ENCODE assay signal across 15 mouse cellular contexts in genomic region chr9:85342892-85343785, GRCm38 (mm10). TPM values are rescaled to one million over a fixed set of nuclear protein-coding genes. Genes with fewer than 3 reads are reported as not detected.
DNase-seq lines count a peak whose midpoint lies in the region; ATAC-seq lines count a peak whose summit lies in the region.
"Had no signal": no experiment of that assay in that cellular context is flagged by ENCODE, and none has a peak within 500 bp of the region (broad histone marks: within the 10 kb centered on the region; RNA-seq: fewer than 3 reads in every experiment).

No protein-coding gene starts in this region.

- no peak overlapping the region for H3K4me2 ChIP-seq in midbrain, embryonic 16.5 days (ENCODE audit: low read length)
- H3K4me2 ChIP-seq: heart, embryonic 13.5 days; hindbrain, embryonic 12.5 days had no signal

- H3K27me3 ChIP-seq in midbrain, embryonic 16.5 days (ENCODE audit: control insufficient read depth, insufficient read depth, low read depth, low read length): no peaks in the 10 kb centered on the region
- H3K27me3 ChIP-seq: heart, embryonic 13.5 days; hindbrain, embryonic 12.5 days had no signal

- no peaks in the 10 kb centered on the region for H3K36me3 ChIP-seq in midbrain, embryonic 16.5 days (ENCODE audit: control insufficient read depth, insufficient read depth, low read length)
- H3K36me3 ChIP-seq: heart, embryonic 13.5 days; hindbrain, embryonic 12.5 days had no signal

- H3K4me3 ChIP-seq in midbrain, embryonic 16.5 days (ENCODE audit: low read depth, low read length): no peak overlapping the region
- H3K4me3 ChIP-seq: heart, embryonic 13.5 days; hindbrain, embryonic 12.5 days; layer of hippocampus, adult 2 months had no signal

- peak; percentile 15 for DNase-seq in kidney, adult 9 months
- DNase-seq in kidney, postnatal 25 days: no peak
- peak; percentile 20 for DNase-seq in NIH3T3 (ENCODE audit: low read depth)
- DNase-seq in frontal cortex, adult 2 months (ENCODE audit: extremely low spot score in 1 of 2, low spot score in 1 of 2): no peak
- DNase-seq: cerebellum, adult 8-10 months; kidney, adult 8-10 months; right cerebral cortex, postnatal 14 days had no signal

- H3K4me1 ChIP-seq in midbrain, embryonic 16.5 days (ENCODE audit: control insufficient read depth, insufficient read depth, low read length): no peaks in the 10 kb centered on the region
- H3K4me1 ChIP-seq: heart, embryonic 13.5 days; hindbrain, embryonic 12.5 days had no signal

- no peak overlapping the region for H3K27ac ChIP-seq in midbrain, embryonic 16.5 days (ENCODE audit: low read length)
- H3K27ac ChIP-seq: heart, embryonic 13.5 days; hindbrain, embryonic 12.5 days; layer of hippocampus, adult 2 months had no signal

- peak; percentile 77 to 79 for ATAC-seq in hematopoietic stem cell, adult 5-6 weeks (replicated peaks in 1 of 2; ENCODE audit: insufficient read depth in 1 of 2, low FRiP score in 2 of 2, low TSS enrichment in 1 of 2, low read depth in 1 of 2, poor library complexity in 2 of 2, severe bottlenecking in 2 of 2)
- ATAC-seq in megakaryocyte-erythroid progenitor cell, adult 5-6 weeks (replicated peaks; ENCODE audit: low FRiP score, low TSS enrichment, poor library complexity, severe bottlenecking): peak; percentile 38; the same call in 1 of the 2 replicates
- ATAC-seq in midbrain, embryonic 16.5 days: no peak

- no peak overlapping the region for H3K9ac ChIP-seq in midbrain, embryonic 16.5 days (ENCODE audit: low read depth, low read length)
- H3K9ac ChIP-seq: heart, embryonic 13.5 days; hindbrain, embryonic 12.5 days had no signal

- H3K9me3 ChIP-seq in midbrain, embryonic 16.5 days (replicated peaks; ENCODE audit: control insufficient read depth, low read length, poor library complexity, severe bottlenecking): no peaks in the 10 kb centered on the region
- H3K9me3 ChIP-seq: heart, embryonic 13.5 days; hindbrain, embryonic 12.5 days had no signal

- WGBS in midbrain, embryonic 16.5 days: 82% methylated on average over 8 of the region's 8 CpGs

RNA-seq across cellular contexts. Expression of gene Tent5a, which starts 16.0 kb away (rescaled TPM):
- total RNA-seq in hematopoietic stem cell, adult 5-6 weeks (2017): 12.7 and 15.3 TPM in 2 replicates
- total RNA-seq in megakaryocyte-erythroid progenitor cell, adult 5-6 weeks (2014; fragmentation: Nextera tagmentation): 26.0 and 27.2 TPM in 2 replicates
- 26.6 and 33.7 TPM in 2 replicates for total RNA-seq in megakaryocyte-erythroid progenitor cell, adult 5-6 weeks (2017)
- polyA plus RNA-seq in midbrain, embryonic 16.5 days (2015; fragmentation: Nextera tagmentation; extraction: Ambion mirVana): 5.4 and 5.7 TPM in 2 replicates
- 2.1 and 2.2 TPM in 2 replicates for polyA plus RNA-seq in frontal cortex, adult 2 months (2012; rRNA removed)

RNA-seq across cellular contexts. Expression of gene Gm11114, which starts 30.6 kb away (rescaled TPM):
- total RNA-seq in hematopoietic stem cell, adult 5-6 weeks (2017): not detected in 2 replicates
- total RNA-seq in megakaryocyte-erythroid progenitor cell, adult 5-6 weeks (2014; fragmentation: Nextera tagmentation): not detected in 2 replicates
- total RNA-seq in megakaryocyte-erythroid progenitor cell, adult 5-6 weeks (2017): not detected in 2 replicates
- not detected in 2 replicates for polyA plus RNA-seq in midbrain, embryonic 16.5 days (2015; fragmentation: Nextera tagmentation; extraction: Ambion mirVana)
- polyA plus RNA-seq in frontal cortex, adult 2 months (2012; rRNA removed): not detected in 2 replicates
- total RNA-seq: layer of hippocampus, adult 2 months; left cerebral cortex, postnatal 25 days had no signal
- polyA plus RNA-seq: heart, embryonic 13.5 days; hindbrain, embryonic 12.5 days; thymus, postnatal 0 days had no signal

Comparison
In these comparisons a context has a peak if more than half of its experiments do, and no peak if none do; other contexts are left out.
1. DNase-seq: peak in kidney, adult 9 months (single experiment) and NIH3T3 (single experiment); none in kidney, postnatal 25 days (0 of 2) and frontal cortex, adult 2 months (0 of 2).